Mouse (Mus musculus): ENCODE results near the gene Siae.

DNA sequence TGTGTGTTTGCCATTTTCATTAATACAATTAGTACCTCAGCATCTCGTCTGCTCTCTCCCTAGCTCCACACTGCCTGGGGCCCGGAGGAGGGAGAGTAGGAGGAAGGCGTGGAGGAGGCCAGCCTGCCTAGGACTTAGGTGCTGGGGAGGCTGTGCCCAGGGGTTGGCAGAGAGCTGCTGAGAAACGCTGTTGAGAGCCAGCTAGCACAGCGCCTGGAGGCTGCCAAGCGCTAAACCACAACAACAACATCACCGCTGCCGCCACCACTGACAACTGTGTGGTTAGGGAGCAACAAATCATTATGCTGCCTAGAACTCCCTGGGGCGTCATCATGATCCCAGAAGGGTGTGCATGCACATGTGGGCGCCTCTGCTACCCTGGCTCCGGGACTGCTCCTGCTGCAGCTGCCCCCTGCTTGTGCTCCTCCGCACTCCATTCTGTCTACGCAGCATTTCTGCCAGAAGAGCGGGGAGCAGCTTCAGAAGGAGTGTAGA, 21.0 kb downstream of the Siae start:
- TF ChIP-seq CTCF (IDR thresholded peaks at IDR 0.05; ENCODE audit: insufficient read depth, low read depth, low read length) (no peak), POLR2A (IDR thresholded peaks at IDR 0.05; ENCODE audit: insufficient read depth, low read depth, low read length) (no peak)
